Mouse (Mus musculus): ENCODE measurements around the gene Olfr806. TPM values are rescaled to one million over a fixed set of nuclear protein-coding genes. Genes with fewer than 3 reads are reported as not detected.

The Olfr806 gene
- not detected for polyA plus RNA-seq (2017; shearing (Covaris generic))

DNA sequence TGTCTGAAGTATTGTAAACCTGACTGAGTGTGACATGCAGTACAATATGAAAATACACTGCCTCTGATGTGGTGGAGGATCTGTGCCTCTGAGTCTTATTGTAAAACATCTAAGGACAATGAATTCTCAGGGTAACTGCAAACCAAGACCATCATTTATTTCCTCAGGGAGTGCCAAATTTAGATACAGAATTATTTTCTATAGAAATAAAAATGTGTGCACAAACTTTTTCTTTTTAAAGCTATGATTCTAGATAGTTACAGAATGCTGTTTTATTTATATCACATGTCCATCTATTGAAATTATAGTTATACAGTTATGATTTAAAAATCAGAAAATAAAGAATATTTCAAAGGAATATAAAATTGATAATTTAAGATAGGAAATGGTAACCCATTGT, at the start of gene Olfr806:
Gene Olfr806 (minus strand): TSS at position 101 of the 400 bp plus-strand sequence.

DNA sequence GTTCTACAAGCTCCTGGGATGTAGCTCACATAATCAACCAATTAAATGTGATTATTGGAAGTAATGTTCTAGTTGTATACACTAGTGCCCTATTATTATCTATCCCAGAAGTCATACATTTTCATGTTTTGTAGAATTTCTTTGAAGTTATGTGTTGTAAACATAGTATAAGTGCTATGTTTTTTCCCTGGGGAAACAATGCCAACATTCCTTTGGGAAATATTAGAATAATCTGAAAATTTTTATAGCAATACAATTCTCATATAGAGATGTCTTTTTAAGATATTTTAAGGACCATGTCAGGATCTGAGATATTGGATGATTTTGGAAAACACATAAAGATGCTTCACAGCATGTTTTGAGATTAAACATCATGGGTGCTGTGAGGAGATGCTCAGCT, 32.6 kb upstream of the Olfr806 start, which contains the start of gene Olfr809:
Gene Olfr809 (plus strand): TSS at position 301 of the 400 bp plus-strand sequence.

DNA sequence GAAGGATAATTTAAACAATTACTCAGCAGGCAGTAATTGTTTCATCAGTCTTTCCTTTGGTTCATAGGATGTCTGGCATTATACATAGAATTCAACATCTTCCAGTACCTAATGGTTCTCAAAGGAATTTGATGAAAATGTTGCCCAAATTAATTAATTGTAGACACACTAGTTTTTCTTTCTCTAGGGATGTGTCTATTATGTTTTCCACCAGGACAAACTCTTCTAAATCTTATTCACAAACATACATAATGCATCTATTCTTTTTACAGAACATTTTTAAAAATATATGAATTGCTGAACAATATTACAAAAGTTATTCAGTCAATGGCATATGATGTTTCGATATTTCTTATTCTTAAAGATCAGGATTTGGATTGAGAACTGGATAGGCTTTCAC, 23.5 kb upstream of the Olfr806 start, which contains the start of gene Olfr808:
Gene Olfr808 (plus strand): TSS at position 301 of the 400 bp plus-strand sequence.

DNA sequence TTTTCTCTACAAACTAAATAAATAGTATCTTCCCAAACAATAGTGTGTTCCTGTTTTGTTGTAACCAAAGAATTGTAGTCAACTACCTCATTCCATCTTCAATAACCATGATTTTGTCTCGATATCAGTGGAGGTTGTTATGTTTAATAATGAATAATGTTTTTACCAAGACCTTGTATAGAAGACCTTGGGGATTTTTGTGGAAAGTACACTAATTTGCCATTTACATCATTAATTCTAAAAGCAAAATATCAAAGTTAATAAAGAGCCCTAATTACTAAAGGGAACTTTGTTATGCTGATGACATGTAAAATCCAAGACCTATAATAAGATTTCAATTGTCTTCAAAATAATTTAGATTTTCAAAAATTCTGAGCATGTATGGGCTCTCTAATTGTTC, 16.0 kb upstream of the Olfr806 start, which contains the start of gene Olfr807:
Gene Olfr807 (minus strand): TSS at position 101 of the 400 bp plus-strand sequence.

DNA sequence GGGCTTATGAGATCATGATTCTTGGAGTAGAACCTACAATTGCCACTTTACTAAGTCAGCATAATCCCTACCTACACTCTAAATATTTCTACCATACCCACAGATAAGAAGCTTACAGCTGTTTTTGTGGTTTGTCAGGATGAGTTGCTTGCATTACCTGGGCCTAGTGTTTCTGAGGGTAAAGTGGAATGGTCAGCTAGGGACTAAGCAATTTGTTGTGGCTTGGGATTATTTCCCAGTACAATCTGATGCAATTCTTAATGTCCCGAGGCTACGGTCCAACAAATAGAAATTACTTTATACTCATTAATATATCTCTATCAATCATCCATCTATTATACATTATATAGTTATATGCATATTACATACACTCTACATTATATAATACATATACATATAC, 12.4 kb downstream of the Olfr806 start, which contains the start of gene Olfr805:
Gene Olfr805 (minus strand): TSS at position 101 of the 400 bp plus-strand sequence.

DNA sequence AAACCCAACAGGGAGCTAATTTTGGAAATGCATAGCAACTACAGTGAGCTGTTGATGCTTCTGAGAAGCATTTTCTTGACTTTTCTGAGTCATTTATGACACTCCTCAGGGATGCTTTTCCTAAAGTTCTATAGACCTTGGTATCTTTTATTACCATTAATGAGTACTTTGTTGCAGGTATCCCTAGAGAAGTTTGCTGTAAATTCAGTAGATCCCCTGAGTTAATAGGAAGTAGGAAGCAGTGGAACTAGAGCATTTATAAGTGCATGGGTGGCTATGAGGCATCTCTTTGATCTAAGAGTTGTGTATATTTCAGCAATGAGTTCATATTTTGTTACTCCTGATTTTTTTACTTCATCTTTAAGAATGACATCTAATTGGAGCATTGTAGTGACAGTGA, 38.8 kb downstream of the Olfr806 start, which contains the start of gene Olfr804:
Gene Olfr804 (plus strand): TSS at position 301 of the 400 bp plus-strand sequence.

DNA sequence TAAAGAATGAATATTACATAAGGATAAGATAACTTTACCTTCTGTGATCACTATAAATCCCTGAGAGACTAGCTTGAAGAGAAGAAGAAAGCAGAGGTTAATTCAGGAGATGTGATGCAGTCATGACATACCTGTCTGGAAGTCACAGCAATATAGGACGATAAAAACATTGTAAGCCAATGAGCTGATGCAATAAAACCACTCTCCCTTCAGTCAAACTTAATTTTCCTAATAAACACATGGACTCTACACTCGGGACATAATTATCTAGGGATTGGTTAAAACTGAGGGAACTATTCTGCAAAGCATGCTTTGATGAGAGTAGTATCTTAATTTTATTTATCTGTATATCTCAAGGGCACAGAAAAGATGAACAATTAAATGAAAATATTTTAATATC, 47.5 kb downstream of the Olfr806 start, which contains the start of gene Olfr803:
Gene Olfr803 (minus strand): TSS at position 101 of the 400 bp plus-strand sequence.

DNA sequence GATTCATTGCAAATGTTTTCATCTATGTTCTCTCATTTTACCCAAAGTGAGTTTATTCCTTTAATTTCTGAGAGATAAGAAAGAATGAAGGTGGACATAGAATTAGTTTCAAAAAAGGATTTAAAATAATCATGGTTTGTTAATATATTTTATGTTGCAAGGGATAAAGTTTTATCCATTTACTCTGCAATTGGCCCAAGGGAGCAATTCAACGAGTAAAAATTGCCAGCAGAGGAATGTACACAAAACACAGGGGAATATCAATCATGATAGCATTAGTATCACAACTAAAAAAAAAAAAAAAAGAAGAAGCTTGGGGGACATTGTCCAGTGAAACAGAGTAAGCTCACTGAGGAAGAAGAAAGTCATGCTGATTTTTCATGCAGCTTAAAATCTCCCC, 53.7 kb downstream of the Olfr806 start, which contains the start of gene Olfr802:
Gene Olfr802 (minus strand): TSS at position 101 of the 400 bp plus-strand sequence.

Other genes starting within 250 kb of the Olfr806 start
- not detected for gene Olfr790, start 243.4 kb downstream of the Olfr806 start, polyA plus RNA-seq (2017; shearing (Covaris generic))
- gene Olfr791, start 220.1 kb downstream of the Olfr806 start, polyA plus RNA-seq (2017; shearing (Covaris generic)), result not detected
- not detected for gene Olfr792, start 202.8 kb downstream of the Olfr806 start, polyA plus RNA-seq (2017; shearing (Covaris generic))
- gene Olfr794, start 174.3 kb downstream of the Olfr806 start, polyA plus RNA-seq (2017; shearing (Covaris generic)), result not detected
- not detected for gene Olfr796, start 129.4 kb downstream of the Olfr806 start, polyA plus RNA-seq (2017; shearing (Covaris generic))
- 0.38 TPM for gene Olfr798, start 114.0 kb downstream of the Olfr806 start, polyA plus RNA-seq (2017; shearing (Covaris generic))
- not detected for gene Olfr799, start 104.4 kb downstream of the Olfr806 start, polyA plus RNA-seq (2017; shearing (Covaris generic))
- not detected for gene Olfr800, start 84.2 kb downstream of the Olfr806 start, polyA plus RNA-seq (2017; shearing (Covaris generic))
- gene Olfr801, start 68.1 kb downstream of the Olfr806 start, polyA plus RNA-seq (2017; shearing (Covaris generic)), result not detected
- not detected for gene Olfr802, start 53.8 kb downstream of the Olfr806 start, polyA plus RNA-seq (2017; shearing (Covaris generic))
- gene Olfr803, start 47.6 kb downstream of the Olfr806 start, polyA plus RNA-seq (2017; shearing (Covaris generic)), result not detected
- gene Olfr804, start 38.7 kb downstream of the Olfr806 start, polyA plus RNA-seq (2017; shearing (Covaris generic)), result not detected
- gene Olfr805, start 12.5 kb downstream of the Olfr806 start, polyA plus RNA-seq (2017; shearing (Covaris generic)), result not detected
- gene Olfr807, start 15.9 kb upstream of the Olfr806 start, polyA plus RNA-seq (2017; shearing (Covaris generic)), result 0.21 TPM
- not detected for gene Olfr808, start 23.6 kb upstream of the Olfr806 start, polyA plus RNA-seq (2017; shearing (Covaris generic))
- not detected for gene Olfr809, start 32.7 kb upstream of the Olfr806 start, polyA plus RNA-seq (2017; shearing (Covaris generic))
- not detected for gene Olfr810, start 53.0 kb upstream of the Olfr806 start, polyA plus RNA-seq (2017; shearing (Covaris generic))
- not detected for gene Olfr811, start 62.5 kb upstream of the Olfr806 start, polyA plus RNA-seq (2017; shearing (Covaris generic))
- gene Olfr812, start 104.2 kb upstream of the Olfr806 start, polyA plus RNA-seq (2017; shearing (Covaris generic)), result not detected
- not detected for gene Olfr813, start 113.4 kb upstream of the Olfr806 start, polyA plus RNA-seq (2017; shearing (Covaris generic))
- gene Olfr814, start 137.9 kb upstream of the Olfr806 start, polyA plus RNA-seq (2017; shearing (Covaris generic)), result 0.11 TPM
- 0.21 TPM for gene Olfr815, start 163.9 kb upstream of the Olfr806 start, polyA plus RNA-seq (2017; shearing (Covaris generic))
- gene Olfr816, start 173.7 kb upstream of the Olfr806 start, polyA plus RNA-seq (2017; shearing (Covaris generic)), result 1.5 TPM
- gene Olfr818, start 207.2 kb upstream of the Olfr806 start, polyA plus RNA-seq (2017; shearing (Covaris generic)), result not detected
- gene Olfr819, start 225.3 kb upstream of the Olfr806 start, polyA plus RNA-seq (2017; shearing (Covaris generic)), result not detected
- gene Olfr247, start 234.2 kb upstream of the Olfr806 start, polyA plus RNA-seq (2017; shearing (Covaris generic)), result not detected
- 0.40 TPM for gene Gm10310, start 243.1 kb upstream of the Olfr806 start, polyA plus RNA-seq (2017; shearing (Covaris generic))